Comparison of ENCODE assay signal across 7 mouse cellular contexts in the genomic region with DNA sequence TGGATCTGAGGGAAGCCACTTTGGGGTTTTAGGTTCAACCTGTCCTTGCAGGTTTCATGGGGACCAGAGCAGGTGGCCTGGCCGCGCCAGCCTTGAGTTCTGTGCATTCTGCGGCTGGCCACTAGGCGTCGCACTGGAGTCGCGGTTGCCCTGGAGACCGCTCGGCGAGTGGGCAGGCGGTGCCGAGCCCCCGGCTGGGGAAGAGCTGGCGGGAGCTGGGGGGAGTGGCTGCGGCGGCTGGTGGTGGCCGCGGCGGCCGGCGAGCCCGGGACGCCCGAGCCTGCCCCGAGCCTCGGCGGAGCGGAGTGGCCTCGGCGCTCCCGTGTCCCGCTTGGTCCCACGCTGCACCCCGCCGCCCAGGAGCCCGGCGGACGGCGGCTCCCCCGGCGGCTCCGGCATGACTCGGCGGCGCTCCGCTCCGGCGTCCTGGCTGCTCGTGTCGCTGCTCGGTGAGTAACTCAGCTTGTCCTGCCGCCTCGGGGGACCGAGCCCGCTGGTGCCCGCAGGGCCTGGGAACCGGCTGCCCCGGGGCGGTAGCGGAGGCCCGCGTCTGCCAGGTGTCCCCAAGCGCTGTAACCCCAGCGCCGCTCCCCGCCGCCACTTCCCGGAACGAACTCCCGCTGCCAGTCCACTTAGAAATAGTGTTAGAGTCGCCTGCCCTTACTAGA. TPM values are rescaled to one million over a fixed set of nuclear protein-coding genes. Genes with fewer than 3 reads are reported as not detected.
A peak's percentile ranks its signal among the peaks of the same experiment; 100 is the strongest.
DNase-seq lines count a peak whose midpoint lies in the region; ATAC-seq lines count a peak whose summit lies in the region.

No protein-coding gene starts in this region.

- no peaks in the 10 kb centered on the region for H3K4me1 ChIP-seq in embryonic facial prominence, embryonic 11.5 days (ENCODE audit: control insufficient read depth, insufficient read depth, low read length)
- no peaks in the 10 kb centered on the region for H3K4me1 ChIP-seq in limb, embryonic 11.5 days (ENCODE audit: control insufficient read depth, insufficient read depth, low read length)
- H3K4me1 ChIP-seq in midbrain, embryonic 14.5 days (ENCODE audit: control insufficient read depth, insufficient read depth, low read length) = no peaks in the 10 kb centered on the region

- DNase-seq in adrenal gland, postnatal 36 days = peak; percentile 93 to 94
- DNase-seq in embryonic facial prominence, embryonic 11.5 days (ENCODE audit: low spot score) = peak; percentile 92
- DNase-seq in heart, adult 18-20 months = peak; percentile 89 to 93
- DNase-seq in kidney, adult 18-20 months = peak; percentile 92
- peak; percentile 98 for DNase-seq in limb, embryonic 11.5 days (ENCODE audit: low spot score)
- DNase-seq in midbrain, embryonic 14.5 days = peak; percentile 94
- peak; percentile 62 for DNase-seq in spleen, adult 12 weeks (ENCODE audit: low spot score)

- peak; percentile 97 for ATAC-seq in embryonic facial prominence, embryonic 11.5 days (replicated peaks; ENCODE audit: insufficient number of reproducible peaks, low FRiP score, low TSS enrichment, low read depth)
- peak; percentile 95 for ATAC-seq in limb, embryonic 11.5 days (ENCODE audit: insufficient number of reproducible peaks, low FRiP score, low TSS enrichment, low read depth)
- ATAC-seq in midbrain, embryonic 14.5 days (ENCODE audit: low FRiP score, low TSS enrichment) = peak; percentile 96

- H3K36me3 ChIP-seq in embryonic facial prominence, embryonic 11.5 days (replicated peaks; ENCODE audit: control insufficient read depth, insufficient read depth, low read depth, low read length) = no peaks in the 10 kb centered on the region
- H3K36me3 ChIP-seq in limb, embryonic 11.5 days (ENCODE audit: control insufficient read depth, insufficient read depth, low read length) = no peaks in the 10 kb centered on the region
- H3K36me3 ChIP-seq in midbrain, embryonic 14.5 days (ENCODE audit: control insufficient read depth, insufficient read depth, low read length) = no peaks in the 10 kb centered on the region

- H3K27me3 ChIP-seq in embryonic facial prominence, embryonic 11.5 days (ENCODE audit: control insufficient read depth, insufficient read depth, low read length) = peaks cover 3% of the 10 kb centered on the region; the same call in 1 of the 2 replicates
- peaks cover 12% of the 10 kb centered on the region; the same call in 1 of the 2 replicates for H3K27me3 ChIP-seq in limb, embryonic 11.5 days (ENCODE audit: control insufficient read depth, insufficient read depth, low read length)
- H3K27me3 ChIP-seq in midbrain, embryonic 14.5 days (ENCODE audit: control insufficient read depth, insufficient read depth, low read length) = peaks cover 7% of the 10 kb centered on the region; the same call in 1 of the 2 replicates

- H3K9ac ChIP-seq in embryonic facial prominence, embryonic 11.5 days (replicated peaks; ENCODE audit: low read length) = peak overlapping the region; percentile 71
- H3K9ac ChIP-seq in limb, embryonic 11.5 days (ENCODE audit: low read length) = peak overlapping the region; percentile 70
- H3K9ac ChIP-seq in midbrain, embryonic 14.5 days (replicated peaks; ENCODE audit: low read length) = peak overlapping the region; percentile 70

- H3K27ac ChIP-seq in embryonic facial prominence, embryonic 11.5 days (replicated peaks; ENCODE audit: low read depth, low read length) = peak overlapping the region; percentile 35; the same call in 1 of the 2 replicates
- no peak overlapping the region for H3K27ac ChIP-seq in limb, embryonic 11.5 days (replicated peaks; ENCODE audit: low read depth, low read length)
- H3K27ac ChIP-seq in midbrain, embryonic 14.5 days (replicated peaks; ENCODE audit: low read depth, low read length) = peak overlapping the region; percentile 66

- H3K9me3 ChIP-seq in embryonic facial prominence, embryonic 11.5 days (replicated peaks; ENCODE audit: control insufficient read depth, low read length) = no peaks in the 10 kb centered on the region
- no peaks in the 10 kb centered on the region for H3K9me3 ChIP-seq in limb, embryonic 11.5 days (ENCODE audit: control insufficient read depth, low read length)
- H3K9me3 ChIP-seq in midbrain, embryonic 14.5 days (ENCODE audit: control insufficient read depth, low read length) = no peaks in the 10 kb centered on the region

- H3K4me3 ChIP-seq in embryonic facial prominence, embryonic 11.5 days (ENCODE audit: low read depth, low read length) = peak overlapping the region; percentile 66
- H3K4me3 ChIP-seq in limb, embryonic 11.5 days (ENCODE audit: low read depth, low read length) = peak overlapping the region; percentile 43
- peak overlapping the region; percentile 74 for H3K4me3 ChIP-seq in midbrain, embryonic 14.5 days (replicated peaks; ENCODE audit: low read depth, low read length)

- H3K4me2 ChIP-seq in embryonic facial prominence, embryonic 11.5 days (ENCODE audit: low read depth, low read length) = peak overlapping the region; percentile 93
- peak overlapping the region; percentile 64 for H3K4me2 ChIP-seq in limb, embryonic 11.5 days (ENCODE audit: low read depth, severe bottlenecking)
- H3K4me2 ChIP-seq in midbrain, embryonic 14.5 days (ENCODE audit: low read length) = peak overlapping the region; percentile 90

- WGBS in embryonic facial prominence, embryonic 11.5 days = under 1% methylated on average over 70 of the region's 71 CpGs
- WGBS in limb, embryonic 11.5 days = under 1% methylated on average over 67 of the region's 71 CpGs
- under 1% methylated on average over 71 of the region's 71 CpGs for WGBS in midbrain, embryonic 14.5 days

RNA-seq across cellular contexts. Expression of gene Igsf11, which starts 9.8 kb away (rescaled TPM):
- total RNA-seq in adrenal gland, postnatal 36 days (2021) = 10 to 100 TPM in 1 of 2 experiments, 1 to 10 TPM in 1; 7.2 to 26.9 TPM
- polyA plus RNA-seq in embryonic facial prominence, embryonic 11.5 days (2014; fragmentation: Nextera tagmentation; extraction: Ambion mirVana) = 0.49 and 0.75 TPM in 2 replicates
- total RNA-seq in heart, adult 18-20 months (2021) = under 1 TPM; 0.37 to 0.51 TPM
- polyA plus RNA-seq in limb, embryonic 11.5 days (2014; fragmentation: Nextera tagmentation; extraction: Ambion mirVana) = 0.52 and 0.75 TPM in 2 replicates
- 2.5 and 2.9 TPM in 2 replicates for polyA plus RNA-seq in midbrain, embryonic 14.5 days (2014; fragmentation: Nextera tagmentation; extraction: Ambion mirVana)
